8 mouse cellular contexts compared by ENCODE assay signal in genomic region chr12:15816740-15817178, GRCm38 (mm10). TPM values are rescaled to one million over a fixed set of nuclear protein-coding genes. Genes with fewer than 3 reads are reported as not detected.
A peak's percentile ranks its signal among the peaks of the same experiment; 100 is the strongest.
DNase-seq lines count a peak whose midpoint lies in the region; ATAC-seq and TF ChIP-seq lines count a peak whose summit lies in the region.

TSS of gene Trib2 (minus strand) at chr12:15816922.

- TF ChIP-seq EP300 in stomach, postnatal 0 days (optimal IDR thresholded peaks at IDR 0.05) = no peak

- WGBS in forebrain, embryonic 11.5 days = under 1% methylated on average over 50 of the region's 50 CpGs
- under 1% methylated on average over 50 of the region's 50 CpGs for WGBS in heart, embryonic 15.5 days
- under 1% methylated on average over 50 of the region's 50 CpGs for WGBS in liver, embryonic 15.5 days (ENCODE audit: insufficient replicate concordance)
- WGBS in neural tube, embryonic 12.5 days = under 1% methylated on average over 50 of the region's 50 CpGs
- under 1% methylated on average over 50 of the region's 50 CpGs for WGBS in stomach, postnatal 0 days

- no peaks in the 10 kb centered on the region for H3K36me3 ChIP-seq in forebrain, embryonic 11.5 days (ENCODE audit: control insufficient read depth, insufficient read depth, low read length)
- H3K36me3 ChIP-seq in heart, embryonic 15.5 days = no peaks in the 10 kb centered on the region
- no peaks in the 10 kb centered on the region for H3K36me3 ChIP-seq in liver, embryonic 15.5 days (replicated peaks)
- no peaks in the 10 kb centered on the region for H3K36me3 ChIP-seq in neural tube, embryonic 12.5 days
- no peaks in the 10 kb centered on the region for H3K36me3 ChIP-seq in stomach, postnatal 0 days (ENCODE audit: control insufficient read depth, insufficient read depth, low read length)

- ATAC-seq in forebrain, embryonic 11.5 days (replicated peaks; ENCODE audit: low FRiP score) = peak; percentile 93
- peak; percentile 94 for ATAC-seq in heart, embryonic 15.5 days (replicated peaks; ENCODE audit: insufficient number of reproducible peaks, insufficient read depth, low FRiP score, low read depth)
- peak; percentile 83 for ATAC-seq in liver, embryonic 15.5 days (ENCODE audit: insufficient read depth)
- peak; percentile 87 for ATAC-seq in neural tube, embryonic 12.5 days (ENCODE audit: low FRiP score, low read depth)
- peak; percentile 95 for ATAC-seq in stomach, postnatal 0 days (ENCODE audit: low FRiP score, low TSS enrichment)

- H3K4me1 ChIP-seq in forebrain, embryonic 11.5 days (replicated peaks; ENCODE audit: control insufficient read depth, insufficient read depth, low read length) = peaks cover 8% of the 10 kb centered on the region; the same call in 1 of the 2 replicates
- peaks cover 9% of the 10 kb centered on the region for H3K4me1 ChIP-seq in heart, embryonic 15.5 days (replicated peaks)
- H3K4me1 ChIP-seq in liver, embryonic 15.5 days (replicated peaks) = peaks cover 20% of the 10 kb centered on the region
- H3K4me1 ChIP-seq in neural tube, embryonic 12.5 days = peaks cover 14% of the 10 kb centered on the region
- H3K4me1 ChIP-seq in stomach, postnatal 0 days (replicated peaks; ENCODE audit: control insufficient read depth, insufficient read depth) = no peaks in the 10 kb centered on the region

- H3K9ac ChIP-seq in forebrain, embryonic 11.5 days (ENCODE audit: low read length) = peak within 1 kb of the TSS; percentile 98
- H3K9ac ChIP-seq in heart, embryonic 15.5 days = peak within 1 kb of the TSS; percentile 94
- peak within 1 kb of the TSS; percentile 49 for H3K9ac ChIP-seq in liver, embryonic 15.5 days
- peak within 1 kb of the TSS; percentile 94 for H3K9ac ChIP-seq in neural tube, embryonic 12.5 days
- H3K9ac ChIP-seq in stomach, postnatal 0 days (ENCODE audit: low read length) = peak within 1 kb of the TSS; percentile 80

- no peaks in the 10 kb centered on the region for H3K9me3 ChIP-seq in forebrain, embryonic 11.5 days (ENCODE audit: control insufficient read depth, low read length)
- no peaks in the 10 kb centered on the region for H3K9me3 ChIP-seq in heart, embryonic 15.5 days (replicated peaks)
- no peaks in the 10 kb centered on the region for H3K9me3 ChIP-seq in liver, embryonic 15.5 days (replicated peaks)
- no peaks in the 10 kb centered on the region for H3K9me3 ChIP-seq in neural tube, embryonic 12.5 days
- H3K9me3 ChIP-seq in stomach, postnatal 0 days (ENCODE audit: control insufficient read depth, low read length) = no peaks in the 10 kb centered on the region

- H3K27me3 ChIP-seq in forebrain, embryonic 11.5 days (ENCODE audit: control insufficient read depth, insufficient read depth, low read length) = no peaks in the 10 kb centered on the region
- no peaks in the 10 kb centered on the region for H3K27me3 ChIP-seq in heart, embryonic 15.5 days
- peaks cover 52% of the 10 kb centered on the region for H3K27me3 ChIP-seq in liver, embryonic 15.5 days
- no peaks in the 10 kb centered on the region for H3K27me3 ChIP-seq in neural tube, embryonic 12.5 days (replicated peaks)
- no peaks in the 10 kb centered on the region for H3K27me3 ChIP-seq in stomach, postnatal 0 days (ENCODE audit: control insufficient read depth, insufficient read depth, low read length)

- peak; percentile 62 for TF ChIP-seq CTCF in stomach, postnatal 0 days (IDR thresholded peaks at IDR 0.05; ENCODE audit: low read depth)

- peak within 1 kb of the TSS; percentile 63 for H3K4me2 ChIP-seq in forebrain, embryonic 11.5 days (ENCODE audit: low read depth, low read length, severe bottlenecking)
- peak within 1 kb of the TSS; percentile 86 for H3K4me2 ChIP-seq in heart, embryonic 15.5 days
- H3K4me2 ChIP-seq in liver, embryonic 15.5 days = peak within 1 kb of the TSS; percentile 85
- H3K4me2 ChIP-seq in neural tube, embryonic 12.5 days (replicated peaks) = peak within 1 kb of the TSS; percentile 61
- peak within 1 kb of the TSS; percentile 90 for H3K4me2 ChIP-seq in stomach, postnatal 0 days (replicated peaks; ENCODE audit: low read depth)

- DNase-seq in CD8-positive naive resting alpha-beta T cell, adult 2 months (ENCODE audit: low read depth in 2 of 2, low spot score in 2 of 2) = peak; percentile 90
- DNase-seq in c-Kit-positive CD71-negative TER-119-negative erythroid progenitor cells, embryonic 14.5 days (ENCODE audit: low read depth) = peak; percentile 62
- DNase-seq in forebrain, embryonic 11.5 days (ENCODE audit: low spot score) = peak; percentile 98
- DNase-seq in kidney, postnatal 14 days = peak; percentile 97
- DNase-seq in stomach, postnatal 0 days (ENCODE audit: low spot score) = peak; percentile 93

- H3K27ac ChIP-seq in forebrain, embryonic 11.5 days (ENCODE audit: low read depth, low read length) = peak within 1 kb of the TSS; percentile 87
- peak within 1 kb of the TSS; percentile 99 for H3K27ac ChIP-seq in heart, embryonic 15.5 days
- peak within 1 kb of the TSS; percentile 45 for H3K27ac ChIP-seq in liver, embryonic 15.5 days (replicated peaks)
- H3K27ac ChIP-seq in neural tube, embryonic 12.5 days = peak within 1 kb of the TSS; percentile 74
- peak within 1 kb of the TSS; percentile 93 for H3K27ac ChIP-seq in stomach, postnatal 0 days (replicated peaks)

- H3K4me3 ChIP-seq in forebrain, embryonic 11.5 days (ENCODE audit: low read depth, low read length) = peak within 1 kb of the TSS; percentile 81
- peak within 1 kb of the TSS; percentile 82 for H3K4me3 ChIP-seq in heart, embryonic 15.5 days
- peak within 1 kb of the TSS; percentile 63 for H3K4me3 ChIP-seq in liver, embryonic 15.5 days (replicated peaks)
- peak within 1 kb of the TSS; percentile 88 for H3K4me3 ChIP-seq in neural tube, embryonic 12.5 days
- peak within 1 kb of the TSS; percentile 76 for H3K4me3 ChIP-seq in stomach, postnatal 0 days (ENCODE audit: low read depth, low read length)

RNA-seq across cellular contexts. Expression of gene Trib2, which starts in this region (rescaled TPM):
- 57.4 and 59.5 TPM in 2 replicates for polyA plus RNA-seq in forebrain, embryonic 11.5 days (2014; fragmentation: Nextera tagmentation; extraction: Ambion mirVana)
- polyA plus RNA-seq in heart, embryonic 15.5 days (2015; fragmentation: Nextera tagmentation; extraction: Ambion mirVana) = 44.9 and 48.3 TPM in 2 replicates
- 2.2 and 2.3 TPM in 2 replicates for polyA plus RNA-seq in liver, embryonic 15.5 days (2015; fragmentation: Nextera tagmentation; extraction: Ambion mirVana)
- 101 and 104 TPM in 2 replicates for polyA plus RNA-seq in neural tube, embryonic 12.5 days (2016; fragmentation: Nextera tagmentation; extraction: Ambion mirVana)
- polyA plus RNA-seq in stomach, postnatal 0 days (2015; fragmentation: Nextera tagmentation; extraction: Ambion mirVana) = 9.2 and 9.9 TPM in 2 replicates

Comparison
In these comparisons a context has a peak if more than half of its experiments do, and no peak if none do; other contexts are left out.
1. Peak in every context shown above with its lines: DNase-seq, ATAC-seq, H3K4me3 ChIP-seq and H3K27ac ChIP-seq.
2. H3K27ac ChIP-seq: peak in every context shown above with its lines; median percentile 99 in heart, embryonic 15.5 days; 93 in stomach, postnatal 0 days; 87 in forebrain, embryonic 11.5 days; 74 in neural tube, embryonic 12.5 days; 45 in liver, embryonic 15.5 days.